Mouse (Mus musculus): Measurements from ENCODE around the gene Mecom.

GRCm38 (mm10) chr3:30535821-30536220, 12.0 kb downstream of the Mecom start:
- TF ChIP-seq CTCF (IDR thresholded peaks at IDR 0.05; ENCODE audit: low read depth, low read length) (no peak), POLR2A (IDR thresholded peaks at IDR 0.05; ENCODE audit: borderline replicate concordance, low read depth, low read length) (no peak)
